Mouse (Mus musculus): ENCODE results near the gene Apobec1. TPM values are rescaled to one million over a fixed set of nuclear protein-coding genes. Genes with fewer than 3 reads are reported as not detected.
"Not testable (repeated sequence)": the region's sequence is repeated elsewhere in the genome, so short reads cannot be mapped to it uniquely, and the experiment has no call there.

Gene Apobec1
- total and polyA plus RNA-seq, 2 experiments from 2014 or later: 3.9 to 21.0 TPM

DNA sequence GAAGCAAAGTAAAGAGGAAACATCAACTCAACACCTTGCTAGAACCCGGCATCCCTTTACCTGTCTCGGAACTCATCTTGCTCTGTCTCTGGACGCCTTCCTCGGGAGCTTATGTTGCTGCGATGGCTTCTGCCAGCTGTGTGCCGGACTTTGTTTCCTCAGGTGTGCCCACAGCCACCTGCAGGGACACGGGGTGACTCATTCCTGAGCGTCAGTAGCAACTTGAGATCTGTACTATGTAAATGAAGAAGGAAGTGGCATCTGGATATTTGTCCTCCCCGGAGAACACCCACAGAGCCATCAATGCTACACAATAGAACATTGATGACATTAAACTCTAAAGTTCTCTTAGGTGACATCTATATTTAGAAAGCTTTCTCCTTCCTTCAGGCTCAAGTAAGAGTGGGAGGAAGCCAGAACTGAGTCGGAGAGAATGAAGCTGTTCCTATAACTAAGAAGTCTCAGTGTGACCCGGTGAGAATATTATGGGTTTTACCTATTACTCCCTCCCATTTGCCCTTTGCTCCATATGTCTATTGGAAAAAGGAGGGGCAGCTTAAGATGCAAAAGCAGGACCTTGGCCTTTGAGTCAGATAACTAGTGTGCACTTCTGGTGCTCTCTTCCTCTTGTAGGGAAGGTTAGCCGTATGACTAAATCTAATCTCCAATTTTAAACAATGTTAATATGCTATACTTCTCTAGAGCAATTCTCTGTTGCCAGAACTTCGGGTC, 11.1 kb downstream of the Apobec1 start:
- TF ChIP-seq EP300 (IDR thresholded peaks at IDR 0.05; ENCODE audit: low read depth) (no peak), CTCF (IDR thresholded peaks at IDR 0.05; ENCODE audit: low read depth) (no peak)
- Histone ChIP-seq H3K9me3 (replicated peaks; ENCODE audit: control insufficient read depth, low read length) (no peaks in the 10 kb centered on the region), H3K9ac (replicated peaks; ENCODE audit: low read depth, low read length) (no peak overlapping the region), H3K27me3 (ENCODE audit: control insufficient read depth, insufficient read depth, low read length) (no peaks in the 10 kb centered on the region), H3K4me2 (ENCODE audit: low read depth, low read length) (no peak overlapping the region), H3K27ac (ENCODE audit: low read depth) (no peak overlapping the region), H3K4me1 (ENCODE audit: control insufficient read depth, insufficient read depth) (no peaks in the 10 kb centered on the region), H3K36me3 (replicated peaks; ENCODE audit: control insufficient read depth, insufficient read depth, low read length) (no peaks in the 10 kb centered on the region), H3K4me3 (ENCODE audit: low read depth, low read length) (no peak overlapping the region)
- ATAC-seq (ENCODE audit: insufficient read depth, low read depth): no peak
- no peak for DNase-seq (ENCODE audit: low spot score)
- WGBS: 74% methylated on average over 13 of the region's 13 CpGs

- ATAC-seq (ENCODE audit: insufficient read depth, low read depth) (no peak), DNase-seq (ENCODE audit: low spot score) (no peak)
- WGBS: 54% methylated on average over 1 of the region's 1 CpGs
- H3K27ac ChIP-seq (ENCODE audit: low read depth): no peak overlapping the region
- TF ChIP-seq EP300 (IDR thresholded peaks at IDR 0.05; ENCODE audit: low read depth) (no peak), CTCF (IDR thresholded peaks at IDR 0.05; ENCODE audit: low read depth) (no peak)
- H3K4me1 ChIP-seq (ENCODE audit: control insufficient read depth, insufficient read depth): no peaks in the 10 kb centered on the region
- no peak overlapping the region for H3K9ac ChIP-seq (replicated peaks; ENCODE audit: low read depth, low read length)
- H3K36me3 ChIP-seq (replicated peaks; ENCODE audit: control insufficient read depth, insufficient read depth, low read length): no peaks in the 10 kb centered on the region
- no peak overlapping the region for H3K4me3 ChIP-seq (ENCODE audit: low read depth, low read length)
- no peak overlapping the region for H3K4me2 ChIP-seq (ENCODE audit: low read depth, low read length)
- H3K27me3 ChIP-seq (ENCODE audit: control insufficient read depth, insufficient read depth, low read length): no peaks in the 10 kb centered on the region
- no peaks in the 10 kb centered on the region for H3K9me3 ChIP-seq (replicated peaks; ENCODE audit: control insufficient read depth, low read length)
Observed at GRCm38 (mm10) chr6:122579086-122579485, 23.2 kb downstream of the Apobec1 start.

DNA sequence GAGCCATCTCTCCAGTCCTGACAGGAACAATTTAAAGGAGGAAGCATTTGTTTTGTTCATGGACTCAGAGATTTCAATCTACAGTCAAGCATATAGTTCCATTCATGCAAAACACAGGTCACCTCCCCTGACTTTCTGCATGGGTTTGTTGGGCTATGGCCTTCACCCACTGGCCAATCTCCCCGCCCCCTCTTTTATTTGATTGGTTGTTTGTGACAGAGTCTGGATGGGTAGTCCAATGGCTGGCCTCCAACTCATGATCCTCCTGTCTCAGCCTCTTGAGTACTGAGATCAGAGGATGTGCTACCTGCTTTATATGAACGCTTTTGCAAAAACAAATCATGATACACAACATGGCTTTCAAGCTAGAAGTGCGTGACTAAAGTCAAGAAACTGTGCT, 25.2 kb downstream of the Apobec1 start:
- DNase-seq (ENCODE audit: low spot score) (no peak), ATAC-seq (ENCODE audit: insufficient read depth, low read depth) (no peak)
- WGBS: 77% methylated on average over 3 of the region's 3 CpGs
- Histone ChIP-seq H3K36me3 (replicated peaks; ENCODE audit: control insufficient read depth, insufficient read depth, low read length) (no peaks in the 10 kb centered on the region), H3K9ac (replicated peaks; ENCODE audit: low read depth, low read length) (no peak overlapping the region), H3K27ac (ENCODE audit: low read depth) (no peak overlapping the region), H3K27me3 (ENCODE audit: control insufficient read depth, insufficient read depth, low read length) (no peaks in the 10 kb centered on the region), H3K4me2 (ENCODE audit: low read depth, low read length) (no peak overlapping the region), H3K4me3 (ENCODE audit: low read depth, low read length) (no peak overlapping the region), H3K4me1 (ENCODE audit: control insufficient read depth, insufficient read depth) (no peaks in the 10 kb centered on the region), H3K9me3 (replicated peaks; ENCODE audit: control insufficient read depth, low read length) (no peaks in the 10 kb centered on the region)
- TF ChIP-seq CTCF (IDR thresholded peaks at IDR 0.05; ENCODE audit: low read depth) (no peak), EP300 (IDR thresholded peaks at IDR 0.05; ENCODE audit: low read depth) (no peak)

- H3K9me3 ChIP-seq (replicated peaks; ENCODE audit: control insufficient read depth, low read length); H3K4me3 ChIP-seq (ENCODE audit: low read depth, low read length); DNase-seq (ENCODE audit: low spot score); H3K36me3 ChIP-seq (replicated peaks; ENCODE audit: control insufficient read depth, insufficient read depth, low read length); H3K27ac ChIP-seq (ENCODE audit: low read depth); H3K4me2 ChIP-seq (ENCODE audit: low read depth, low read length); ATAC-seq (ENCODE audit: insufficient read depth, low read depth); H3K4me1 ChIP-seq (ENCODE audit: control insufficient read depth, insufficient read depth); H3K9ac ChIP-seq (replicated peaks; ENCODE audit: low read depth, low read length); H3K27me3 ChIP-seq (ENCODE audit: control insufficient read depth, insufficient read depth, low read length): not testable (repeated sequence)
- WGBS: 73% methylated on average over 1 of the region's 1 CpGs
Observed at GRCm38 (mm10) chr6:122575037-122575436, 27.2 kb downstream of the Apobec1 start.

- WGBS: 21% methylated on average over 3 of the region's 3 CpGs
- H3K4me1 ChIP-seq (ENCODE audit: control insufficient read depth, insufficient read depth): no peaks in the 10 kb centered on the region
Observed at GRCm38 (mm10) chr6:122571617-122571959, 30.7 kb downstream of the Apobec1 start.

More at GRCm38 (mm10) chr6:122571617-122571959, 30.7 kb downstream of the Apobec1 start:
- no peaks in the 10 kb centered on the region for H3K9me3 ChIP-seq (replicated peaks; ENCODE audit: control insufficient read depth, low read length)
- no peak overlapping the region for H3K4me2 ChIP-seq (ENCODE audit: low read depth, low read length)
- no peak for ATAC-seq (ENCODE audit: insufficient read depth, low read depth)
- DNase-seq (ENCODE audit: low spot score): no peak
- no peaks in the 10 kb centered on the region for H3K36me3 ChIP-seq (replicated peaks; ENCODE audit: control insufficient read depth, insufficient read depth, low read length)
- H3K27me3 ChIP-seq (ENCODE audit: control insufficient read depth, insufficient read depth, low read length): no peaks in the 10 kb centered on the region
- H3K4me3 ChIP-seq (ENCODE audit: low read depth, low read length): no peak overlapping the region
- TF ChIP-seq EP300 (IDR thresholded peaks at IDR 0.05; ENCODE audit: low read depth): no peak
- TF ChIP-seq CTCF (IDR thresholded peaks at IDR 0.05; ENCODE audit: low read depth): no peak
- H3K27ac ChIP-seq (ENCODE audit: low read depth): no peak overlapping the region
- no peak overlapping the region for H3K9ac ChIP-seq (replicated peaks; ENCODE audit: low read depth, low read length)

Measured in heart, postnatal 0 days (tissue).